Mouse (Mus musculus) lung, adult 18-20 months (tissue): ENCODE results near the gene Trp53rkb.

Source experiments
- DNase-seq, 2 experiments: peaks; one replicate each; pipeline ENCODE4 v3.0.0; 2022; ENCODE audit warnings: mixed read lengths in 2 of 2

The Trp53rkb gene

GRCm38 (mm10) chr2:166834796-166835195, 42.5 kb downstream of the Trp53rkb start:
- no peak for DNase-seq

DNA sequence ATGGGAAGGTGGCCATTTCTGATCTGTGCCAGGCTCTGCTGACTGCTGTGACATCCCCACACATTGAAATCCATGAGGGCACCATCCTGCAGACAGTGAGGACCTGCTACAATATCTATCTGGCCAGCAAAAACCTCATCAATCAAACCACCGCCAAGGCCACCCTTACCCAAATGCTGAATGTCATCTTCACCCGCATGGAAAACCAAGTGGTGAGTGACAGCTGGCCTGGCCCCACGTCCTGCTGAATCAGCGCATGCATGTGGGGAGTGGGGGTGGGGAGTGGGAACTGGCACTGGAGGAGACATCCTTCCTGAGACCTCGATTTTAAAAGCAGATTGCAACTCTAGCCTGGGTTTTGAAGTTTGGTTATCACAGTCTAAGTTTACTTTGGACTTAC, 43.2 kb downstream of the Trp53rkb start:
- DNase-seq, result no peak

- no peak for DNase-seq
These were observed 49.5 kb downstream of the Trp53rkb start for GRCm38 (mm10) chr2:166841813-166842212.
